Mouse (Mus musculus): ENCODE measurements at regions not wholly inside any gene's neighbourhood (a gene's known extent, or its start where the extent isn't known, plus 50 kb on each side); places are given as distances from the start of the nearest gene placed in this dataset.

DNA sequence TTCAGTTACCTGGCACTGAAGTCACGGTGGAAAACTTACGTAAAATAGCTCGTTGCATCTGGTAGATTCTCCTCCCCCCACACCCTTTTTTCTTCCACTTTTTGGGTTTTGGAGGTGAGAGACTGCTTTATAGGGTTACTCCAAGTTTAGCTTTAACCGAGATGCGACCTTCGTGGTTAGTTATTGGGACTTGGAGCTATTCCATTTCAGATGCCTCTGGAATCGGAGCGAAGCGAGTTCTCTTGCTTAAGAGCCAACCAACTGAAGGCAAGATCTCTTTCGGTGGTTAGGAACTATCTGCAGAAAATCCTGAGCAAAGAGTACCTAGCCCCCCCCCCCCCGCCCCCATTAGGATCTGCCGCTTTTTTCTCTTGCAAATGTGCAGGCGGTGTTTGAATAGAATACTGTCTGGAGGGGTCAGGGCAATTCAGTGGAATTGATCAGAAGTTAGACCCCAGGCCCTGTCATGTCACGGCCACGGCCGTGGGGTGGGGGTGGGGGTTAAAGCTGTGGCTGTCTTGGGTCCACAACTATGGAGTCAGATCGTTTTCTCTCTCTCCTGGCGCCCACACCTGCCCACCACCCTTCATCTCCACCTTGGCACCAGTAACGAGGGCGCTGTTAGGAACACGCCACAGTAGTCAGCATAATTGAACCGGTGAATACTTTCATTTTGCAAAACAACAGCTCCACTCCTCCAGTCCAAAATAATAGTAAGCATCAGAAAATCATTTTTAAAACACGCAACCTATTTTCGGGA is 229.6 kb downstream of the Mef2c start:
- H3K9me3 ChIP-seq = no peaks in the 10 kb centered on the region
- H3K36me3 ChIP-seq (replicated peaks) = no peaks in the 10 kb centered on the region
- no peak for DNase-seq (ENCODE audit: low spot score)
- peaks cover 27% of the 10 kb centered on the region for H3K4me1 ChIP-seq
- WGBS = 2% methylated on average over 24 of the region's 24 CpGs
- peaks cover 99% of the 10 kb centered on the region for H3K27me3 ChIP-seq (replicated peaks; ENCODE audit: low read depth, poor library complexity, severe bottlenecking)
- H3K27ac ChIP-seq (replicated peaks) = peak overlapping the region; percentile 94
- H3K4me3 ChIP-seq = peak overlapping the region; percentile 72

DNA sequence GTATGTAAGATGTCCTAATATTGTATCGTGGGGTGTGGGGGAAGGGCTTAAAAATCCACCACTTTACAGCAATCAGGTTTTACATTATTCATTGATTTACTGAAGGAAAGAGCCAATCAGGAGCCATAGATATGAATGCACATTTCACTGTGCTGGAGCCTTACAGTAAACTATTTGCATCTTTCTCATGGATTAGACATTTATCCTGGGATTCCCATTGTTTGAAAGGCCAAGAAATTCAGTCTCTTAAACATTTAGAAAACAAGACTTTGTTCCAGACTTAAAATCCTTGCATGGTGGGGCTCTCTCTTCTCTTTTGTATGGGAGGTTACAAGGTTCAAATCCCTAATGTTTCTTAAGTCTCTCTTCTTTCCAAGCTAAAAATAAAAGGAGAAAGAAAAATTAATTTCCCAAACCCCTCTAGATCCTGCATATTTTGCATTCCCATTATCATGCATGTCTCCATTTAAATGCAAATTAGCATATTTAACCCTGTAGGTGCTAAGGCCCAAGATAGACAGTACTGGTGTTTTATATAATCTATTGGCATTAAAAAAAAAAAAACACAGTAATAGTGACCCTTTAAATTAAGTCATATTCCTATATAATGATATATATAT is 230.3 kb downstream of the Mef2c start:
- 2% methylated on average over 1 of the region's 1 CpGs for WGBS
- Histone ChIP-seq H3K27me3 (replicated peaks; ENCODE audit: low read depth, poor library complexity, severe bottlenecking) (peaks cover 99% of the 10 kb centered on the region), H3K4me1 (peaks cover 27% of the 10 kb centered on the region), H3K27ac (replicated peaks) (peak overlapping the region; percentile 94), H3K36me3 (replicated peaks) (no peaks in the 10 kb centered on the region), H3K4me3 (peak overlapping the region; percentile 72), H3K9me3 (no peaks in the 10 kb centered on the region)
- no peak for DNase-seq (ENCODE audit: low spot score)

DNA sequence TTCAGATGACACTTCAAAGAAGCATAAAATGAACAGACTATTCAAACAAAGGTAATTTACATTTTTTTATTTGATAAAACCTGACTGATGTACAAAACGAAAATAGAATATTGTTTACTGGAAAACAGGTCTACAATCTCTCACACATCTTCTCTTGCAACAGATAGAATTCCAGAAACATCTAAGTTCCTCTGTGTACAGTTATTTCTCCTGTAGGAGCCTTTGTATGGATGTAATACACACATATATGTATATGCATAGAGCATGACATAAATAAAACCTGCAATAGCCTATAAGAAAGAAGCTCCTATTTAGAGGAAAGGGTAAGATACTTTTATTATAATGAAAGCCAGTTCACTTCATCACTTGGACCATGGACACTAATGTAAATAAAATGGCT is 230.8 kb downstream of the Mef2c start:
- no peaks in the 10 kb centered on the region for H3K36me3 ChIP-seq (replicated peaks)

DNA sequence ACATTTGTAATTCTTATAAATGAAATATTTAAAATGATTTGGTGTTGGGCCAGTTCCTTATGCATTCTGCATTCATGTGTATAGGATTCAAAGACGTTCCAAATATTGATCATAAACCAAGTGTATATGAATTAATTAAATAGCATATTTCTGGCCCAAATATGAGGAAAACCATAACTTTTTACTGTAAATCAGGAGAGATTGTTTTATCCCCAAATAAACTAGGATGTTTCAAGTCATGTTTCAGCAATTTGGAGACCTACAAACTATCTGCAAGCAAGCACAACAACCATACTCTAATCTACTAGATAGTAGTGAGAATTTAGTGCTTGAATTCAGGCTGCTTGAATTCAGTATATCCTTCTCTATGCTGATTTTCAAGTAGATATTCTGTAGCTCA is 231.3 kb downstream of the Mef2c start:
- H3K27ac ChIP-seq (replicated peaks) = no peak overlapping the region
- WGBS = 54% methylated on average over 1 of the region's 1 CpGs

More for the DNA sequence above, 230.8 kb downstream of the Mef2c start:
- WGBS = 20% methylated on average over 1 of the region's 1 CpGs
- Histone ChIP-seq H3K4me1 (peaks cover 21% of the 10 kb centered on the region), H3K27ac (replicated peaks) (no peak overlapping the region), H3K9me3 (no peaks in the 10 kb centered on the region), H3K4me3 (peak overlapping the region; percentile 72), H3K27me3 (replicated peaks; ENCODE audit: low read depth, poor library complexity, severe bottlenecking) (peaks cover 99% of the 10 kb centered on the region)
- DNase-seq (ENCODE audit: low spot score) = no peak

DNA sequence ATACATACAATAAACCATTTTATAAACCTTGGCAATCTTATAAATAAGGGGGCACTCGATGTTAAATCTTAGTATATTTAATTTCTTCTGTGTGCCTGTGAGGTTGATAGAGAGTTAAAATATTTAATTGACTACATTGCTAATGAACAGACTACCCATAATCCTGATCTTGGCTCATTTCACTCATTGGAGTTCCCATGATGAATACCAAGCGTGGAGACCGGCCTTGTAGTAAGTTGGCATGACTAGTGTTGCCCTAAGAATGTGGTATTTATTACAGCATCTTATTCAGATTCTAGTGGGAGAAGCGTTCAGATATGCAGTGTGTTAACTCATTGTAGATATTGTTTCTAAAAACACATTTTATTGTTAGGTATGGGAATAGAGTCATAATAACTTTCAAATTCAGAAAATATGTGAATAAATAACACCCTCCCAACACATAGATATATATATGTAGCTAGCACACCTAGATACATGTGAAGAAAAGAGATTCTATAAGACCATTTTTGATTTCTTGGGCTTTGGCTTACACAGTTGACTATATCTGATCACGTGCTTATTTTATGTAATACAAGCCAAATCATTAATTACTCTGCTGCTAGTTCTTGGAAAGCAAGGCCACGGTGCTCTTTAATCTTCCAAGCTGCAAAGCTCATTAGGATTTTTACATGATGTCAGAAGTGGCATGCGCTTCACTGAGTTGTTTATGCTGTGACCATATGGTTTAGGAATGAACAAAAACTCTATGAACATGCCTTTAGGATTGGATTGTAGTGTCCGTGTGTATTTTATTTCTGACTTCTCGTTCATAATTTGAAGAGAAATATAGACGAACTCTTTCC is 232.0 kb downstream of the Mef2c start:
- Histone ChIP-seq H3K4me3 (peak overlapping the region; percentile 72), H3K4me1 (peaks cover 11% of the 10 kb centered on the region; the same call in 1 of the 2 replicates), H3K9me3 (no peaks in the 10 kb centered on the region), H3K27ac (replicated peaks) (no peak overlapping the region), H3K27me3 (replicated peaks; ENCODE audit: low read depth, poor library complexity, severe bottlenecking) (peaks cover 99% of the 10 kb centered on the region), H3K36me3 (replicated peaks) (no peaks in the 10 kb centered on the region)
- DNase-seq (ENCODE audit: low spot score) = no peak
- WGBS = 47% methylated on average over 10 of the region's 10 CpGs

More for the DNA sequence above, 231.3 kb downstream of the Mef2c start:
- Histone ChIP-seq H3K9me3 (no peaks in the 10 kb centered on the region), H3K27me3 (replicated peaks; ENCODE audit: low read depth, poor library complexity, severe bottlenecking) (peaks cover 99% of the 10 kb centered on the region), H3K36me3 (replicated peaks) (no peaks in the 10 kb centered on the region), H3K4me3 (peak overlapping the region; percentile 72), H3K4me1 (peaks cover 18% of the 10 kb centered on the region)
- no peak for DNase-seq (ENCODE audit: low spot score)

DNA sequence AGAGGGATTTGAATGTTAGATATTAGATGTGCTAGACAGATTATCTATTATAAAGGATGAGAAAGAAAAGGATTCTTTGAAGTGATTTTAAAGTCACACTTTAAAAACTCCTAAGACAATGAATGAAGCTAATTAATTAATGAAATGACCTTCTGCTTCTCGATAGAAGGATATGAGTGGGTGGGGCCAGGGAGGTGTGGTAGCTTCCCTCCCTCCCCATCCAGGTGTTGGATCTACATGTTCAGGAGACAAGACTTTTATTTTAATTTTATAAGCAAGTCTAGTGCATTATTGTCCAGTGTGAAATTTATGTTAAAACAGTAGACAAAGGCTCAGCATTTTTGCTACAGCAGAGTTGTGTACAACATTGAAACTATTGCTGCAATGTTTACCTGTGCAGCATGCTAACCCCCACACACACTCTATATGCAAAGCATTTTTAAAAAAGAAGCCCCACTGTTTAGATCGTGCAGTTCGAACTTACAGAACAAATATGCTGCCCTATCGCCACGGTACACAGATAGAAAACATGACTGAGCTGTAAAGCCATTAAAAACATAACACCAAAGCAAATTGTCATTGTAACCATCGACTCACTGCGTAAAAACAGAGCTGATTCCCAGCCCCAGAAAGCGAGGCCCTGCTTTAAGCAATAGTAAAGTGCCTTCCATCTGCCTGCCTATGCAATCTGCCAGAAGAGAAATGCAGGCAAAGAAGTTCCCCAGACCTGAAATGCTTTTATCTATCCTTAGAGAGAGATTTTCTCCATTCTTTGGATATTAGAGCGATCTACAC is 233.4 kb downstream of the Mef2c start:
- no peaks in the 10 kb centered on the region for H3K36me3 ChIP-seq (replicated peaks)
- no peaks in the 10 kb centered on the region for H3K9me3 ChIP-seq
- 4% methylated on average over 9 of the region's 9 CpGs for WGBS
- 0 out of 2 replicates have a peak, but pooled peaks cover 5% of the 10 kb centered on the region for H3K4me1 ChIP-seq
- H3K27me3 ChIP-seq (replicated peaks; ENCODE audit: low read depth, poor library complexity, severe bottlenecking) = peaks cover 99% of the 10 kb centered on the region
- no peak for DNase-seq (ENCODE audit: low spot score)
- peak overlapping the region; percentile 72 for H3K4me3 ChIP-seq
- H3K27ac ChIP-seq (replicated peaks) = peak overlapping the region; percentile 72

DNA sequence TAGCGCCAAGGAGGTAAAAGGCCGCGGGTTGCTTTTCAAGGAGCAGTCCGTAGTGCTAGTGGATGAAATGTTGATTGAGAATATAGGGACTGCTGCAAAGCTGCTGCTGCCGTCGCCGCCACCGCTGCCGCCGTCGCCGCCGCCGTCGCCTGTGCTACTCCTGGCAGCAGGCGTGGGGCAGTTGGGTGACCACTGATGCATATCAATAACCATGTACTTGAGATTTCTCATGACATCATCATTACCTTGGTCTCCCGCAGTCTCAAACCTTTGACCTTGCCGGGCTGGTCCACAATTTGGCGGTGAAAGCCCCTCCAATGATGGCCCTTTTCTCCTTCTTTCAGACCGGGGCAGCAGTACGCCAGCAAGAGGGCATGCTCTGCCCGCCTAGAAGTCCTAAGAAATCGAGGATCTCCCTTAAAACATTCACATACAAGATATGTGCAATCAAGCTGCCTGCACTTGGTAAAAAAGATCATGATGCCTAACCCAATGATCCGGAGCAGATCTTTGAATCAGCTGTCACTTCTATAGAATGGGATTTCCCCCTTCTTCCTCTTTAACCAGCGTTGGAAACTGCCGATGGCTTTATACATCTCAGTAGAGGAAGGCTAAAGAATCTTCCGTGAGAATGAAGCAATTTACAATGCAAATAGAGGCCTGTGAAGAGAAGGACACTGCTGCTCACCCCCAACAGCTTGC is 234.1 kb downstream of the Mef2c start:
- whole genome bisulfite sequencing = under 1% methylated on average over 27 of the region's 27 CpGs
- 0 out of 2 replicates have a peak, but pooled peaks cover 4% of the 10 kb centered on the region for H3K4me1 ChIP-seq
- DNase-seq (ENCODE audit: low spot score) = peak; percentile 64
- peak overlapping the region; percentile 72 for H3K4me3 ChIP-seq
- H3K9me3 ChIP-seq = no peaks in the 10 kb centered on the region
- H3K27me3 ChIP-seq (replicated peaks; ENCODE audit: low read depth, poor library complexity, severe bottlenecking) = peaks cover 99% of the 10 kb centered on the region
- H3K27ac ChIP-seq (replicated peaks) = peak overlapping the region; percentile 72
- H3K36me3 ChIP-seq (replicated peaks) = no peaks in the 10 kb centered on the region

DNA sequence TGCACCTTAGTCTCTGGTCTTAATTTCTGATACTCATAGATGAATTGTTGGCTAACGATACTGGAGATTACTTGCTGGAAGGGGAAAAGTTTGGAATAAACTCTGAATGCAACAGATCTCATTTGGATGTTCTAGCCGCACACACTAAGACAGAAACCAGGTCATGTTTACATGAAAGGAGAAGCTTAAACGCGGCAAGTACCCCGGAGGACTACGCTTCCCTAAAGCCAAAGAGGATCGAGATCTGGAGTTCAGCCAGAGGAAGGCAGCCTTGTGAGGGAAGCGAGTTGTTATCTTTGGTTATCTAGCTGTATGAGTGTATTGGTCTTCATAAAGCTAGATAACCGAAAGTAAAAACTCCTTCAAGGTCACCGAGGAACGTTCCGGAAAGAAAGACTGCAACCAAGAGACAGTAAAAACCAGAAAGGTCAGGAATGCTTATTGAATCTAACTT is 234.7 kb downstream of the Mef2c start:
- Histone ChIP-seq H3K27me3 (replicated peaks; ENCODE audit: low read depth, poor library complexity, severe bottlenecking) (peaks cover 97% of the 10 kb centered on the region), H3K4me3 (peak overlapping the region; percentile 72), H3K4me1 (0 out of 2 replicates have a peak, but pooled peaks cover 4% of the 10 kb centered on the region), H3K36me3 (replicated peaks) (no peaks in the 10 kb centered on the region), H3K9me3 (no peaks in the 10 kb centered on the region), H3K27ac (replicated peaks) (peak overlapping the region; percentile 72)
- 6% methylated on average over 12 of the region's 12 CpGs for WGBS
- DNase-seq (ENCODE audit: low spot score) = no peak

DNA sequence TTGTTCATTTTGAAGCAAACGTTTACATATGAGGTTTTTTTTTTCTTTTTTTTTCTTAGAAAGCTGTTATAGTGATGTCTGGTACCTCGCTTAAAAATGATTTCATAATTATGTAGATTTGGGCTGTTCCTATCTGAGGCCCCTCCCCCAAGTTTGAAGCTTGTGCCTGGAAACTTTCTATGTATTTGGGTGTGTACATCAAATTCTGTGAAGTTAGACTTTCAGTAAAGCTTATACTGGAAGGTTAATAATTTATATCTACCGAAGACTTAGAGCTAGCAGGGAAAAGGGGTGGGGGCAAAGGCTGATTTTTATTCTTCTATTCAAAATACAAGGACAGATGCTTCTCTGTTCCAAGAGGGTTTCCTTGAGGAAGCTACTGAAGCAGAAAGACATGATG is 235.3 kb downstream of the Mef2c start:
- H3K4me3 ChIP-seq = peak overlapping the region; percentile 72
- no peak for DNase-seq (ENCODE audit: low spot score)
- 0 out of 2 replicates have a peak, but pooled peaks cover 4% of the 10 kb centered on the region for H3K4me1 ChIP-seq
- no peaks in the 10 kb centered on the region for H3K36me3 ChIP-seq (replicated peaks)
- H3K27ac ChIP-seq (replicated peaks) = peak overlapping the region; percentile 72; the same call in 1 of the 2 replicates
- peaks cover 96% of the 10 kb centered on the region for H3K27me3 ChIP-seq (replicated peaks; ENCODE audit: low read depth, poor library complexity, severe bottlenecking)
- 13% methylated on average over 3 of the region's 3 CpGs for WGBS
- H3K9me3 ChIP-seq = no peaks in the 10 kb centered on the region

DNA sequence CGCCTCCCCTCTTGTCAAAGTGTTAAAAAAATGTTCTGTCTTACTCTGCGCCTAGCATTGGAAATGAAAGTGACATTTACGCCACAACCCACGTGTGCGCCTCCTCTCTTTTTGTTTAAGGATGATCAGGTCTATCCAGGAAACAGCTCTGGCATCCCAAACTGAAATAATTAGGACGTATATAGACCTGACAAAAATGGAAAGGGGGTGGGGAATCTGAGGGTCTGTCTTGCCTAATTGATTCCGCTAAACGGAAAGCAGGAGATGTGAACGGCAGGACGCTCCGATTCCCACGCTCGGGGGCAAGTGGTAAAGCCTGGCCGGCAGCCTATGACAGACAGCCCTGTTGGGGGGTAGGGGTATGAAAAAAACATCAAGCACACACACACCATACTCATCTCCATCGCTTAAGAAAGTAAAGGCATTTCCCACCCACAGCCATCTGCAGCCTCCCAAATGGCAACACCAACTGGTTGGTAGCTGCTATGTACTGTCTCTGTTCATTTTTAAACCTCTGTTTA is 235.8 kb downstream of the Mef2c start:
- Histone ChIP-seq H3K4me1 (peaks cover 8% of the 10 kb centered on the region), H3K27me3 (replicated peaks; ENCODE audit: low read depth, poor library complexity, severe bottlenecking) (peaks cover 97% of the 10 kb centered on the region), H3K36me3 (replicated peaks) (no peaks in the 10 kb centered on the region), H3K9me3 (no peaks in the 10 kb centered on the region), H3K27ac (replicated peaks) (peak overlapping the region; percentile 24), H3K4me3 (peak overlapping the region; percentile 72)
- 2% methylated on average over 15 of the region's 15 CpGs for WGBS
- peak; percentile 58 for DNase-seq (ENCODE audit: low spot score)

DNA sequence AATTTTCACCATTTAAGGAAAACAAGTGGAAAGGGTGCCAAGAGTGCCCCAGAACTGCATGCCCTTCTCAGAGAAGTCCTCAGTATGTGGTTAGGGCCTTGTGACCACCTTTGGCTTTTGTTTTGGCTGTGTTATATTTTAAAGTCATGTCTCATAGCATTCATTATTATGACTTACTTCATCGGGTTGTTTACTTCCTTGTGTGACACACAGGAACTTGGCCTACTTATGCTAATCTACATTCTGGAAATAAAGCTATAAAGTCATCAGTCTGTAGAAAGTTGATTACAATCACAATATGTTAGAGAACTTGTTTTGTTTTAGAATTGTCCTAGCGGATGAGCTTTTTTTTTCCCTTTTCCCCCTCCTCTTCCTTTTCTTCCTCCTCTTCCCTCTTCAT is 236.3 kb downstream of the Mef2c start:
- Histone ChIP-seq H3K27ac (replicated peaks) (peak overlapping the region; percentile 24), H3K9me3 (no peaks in the 10 kb centered on the region), H3K27me3 (replicated peaks; ENCODE audit: low read depth, poor library complexity, severe bottlenecking) (peaks cover 97% of the 10 kb centered on the region), H3K4me3 (peak overlapping the region; percentile 72), H3K36me3 (replicated peaks) (no peaks in the 10 kb centered on the region), H3K4me1 (peaks cover 12% of the 10 kb centered on the region)
- WGBS = 20% methylated on average over 2 of the region's 2 CpGs
- DNase-seq (ENCODE audit: low spot score) = no peak

All from embryonic facial prominence, embryonic 10.5 days (tissue).